Mouse (Mus musculus): Measurements from ENCODE around the gene Vmn1r86.
"Not testable (repeated sequence)": the region's sequence is repeated elsewhere in the genome, so short reads cannot be mapped to it uniquely, and the experiment has no call there.

Gene Vmn1r86

DNA sequence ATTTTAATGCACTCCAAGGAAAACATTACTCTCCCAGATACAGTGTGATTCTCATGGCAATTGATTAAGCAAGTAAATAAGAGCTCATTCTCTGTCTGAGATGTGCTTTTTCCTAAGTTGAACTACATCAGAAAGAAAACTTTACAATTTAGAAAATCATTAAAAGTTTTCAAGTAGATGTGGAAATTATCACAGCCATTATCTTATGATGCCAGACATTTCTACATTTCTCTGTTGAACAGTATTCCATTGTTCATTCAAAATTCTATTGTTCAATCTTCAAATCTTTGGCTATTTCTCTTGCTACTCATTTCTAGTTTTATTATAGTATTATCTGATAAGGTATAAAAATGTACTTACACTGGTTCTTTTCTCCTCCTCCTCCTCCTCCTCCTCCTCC, at the start of gene Vmn1r86:
Vmn1r86 (minus strand) TSS at position 101 of the 400 bp plus-strand sequence.
- in situ Hi-C loops (cut with MboI, MseI) = no loop called here

DNA sequence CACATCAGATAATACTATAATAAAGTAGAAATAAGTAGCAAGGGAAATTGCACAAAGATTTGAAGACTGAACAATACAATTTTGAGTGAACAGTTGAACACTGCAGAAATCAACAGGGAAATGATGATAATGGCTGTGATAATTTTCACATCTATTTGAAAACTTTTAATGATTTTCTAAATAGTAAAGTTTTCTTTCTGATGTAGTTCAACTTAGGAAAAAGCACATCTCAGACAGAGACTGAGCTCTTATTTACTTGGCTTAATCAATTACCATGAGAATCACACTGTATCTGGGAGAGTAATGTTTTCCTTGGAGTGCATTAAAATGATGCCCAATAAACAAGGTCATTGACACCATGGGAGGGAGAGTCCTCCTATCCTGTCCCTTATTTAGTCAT, 39.6 kb upstream of the Vmn1r86 start, which contains the start of gene Vmn1r88:
Vmn1r88 (plus strand) TSS at position 301 of the 400 bp plus-strand sequence.
- in situ Hi-C loops (cut with MboI, MseI) = no loop called here

DNA sequence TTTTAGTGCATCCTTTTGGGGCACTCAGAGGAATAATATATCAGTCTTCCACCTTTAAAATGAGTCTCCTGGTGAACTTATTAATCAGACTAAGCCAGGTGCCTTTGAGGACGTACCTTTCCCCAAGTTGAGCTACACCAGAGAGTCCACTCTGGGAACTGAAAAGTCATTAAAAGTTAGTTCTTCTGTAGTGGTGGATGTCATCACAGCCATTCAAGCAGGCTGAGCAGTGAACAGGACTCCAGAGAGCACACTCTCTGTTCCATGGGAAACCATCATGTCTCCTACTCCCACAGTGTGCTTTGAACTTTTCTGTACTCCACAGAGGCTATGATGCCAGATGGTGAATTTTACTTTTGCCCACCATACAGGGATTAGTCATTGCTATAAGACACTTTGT, 20.3 kb upstream of the Vmn1r86 start, which contains the start of gene Vmn1r87:
Vmn1r87 (minus strand) TSS at position 101 of the 400 bp plus-strand sequence.
- in situ Hi-C loops (cut with MboI, MseI) = no loop called here

DNA sequence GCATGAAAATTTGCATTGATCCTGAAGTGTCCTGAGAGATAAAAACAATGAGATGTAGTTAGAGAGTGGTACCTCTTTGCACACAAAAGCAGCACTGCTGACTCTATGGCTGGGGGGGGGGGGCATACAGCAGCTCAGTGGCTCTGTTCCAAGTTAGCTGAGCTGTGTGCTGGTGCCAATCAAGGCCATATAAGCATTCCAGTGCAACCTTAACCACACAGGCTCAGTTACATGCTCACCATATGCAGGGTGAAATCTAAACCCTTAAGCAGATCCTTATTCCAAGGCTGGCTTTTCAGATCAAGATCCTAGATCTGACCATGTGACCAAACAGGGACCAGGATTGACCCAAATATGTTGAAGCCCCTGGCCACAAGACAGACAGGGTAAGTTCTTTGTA, 17.6 kb upstream of the Vmn1r86 start:
- in situ Hi-C loops (cut with MboI, MseI) = no loop called here

DNA sequence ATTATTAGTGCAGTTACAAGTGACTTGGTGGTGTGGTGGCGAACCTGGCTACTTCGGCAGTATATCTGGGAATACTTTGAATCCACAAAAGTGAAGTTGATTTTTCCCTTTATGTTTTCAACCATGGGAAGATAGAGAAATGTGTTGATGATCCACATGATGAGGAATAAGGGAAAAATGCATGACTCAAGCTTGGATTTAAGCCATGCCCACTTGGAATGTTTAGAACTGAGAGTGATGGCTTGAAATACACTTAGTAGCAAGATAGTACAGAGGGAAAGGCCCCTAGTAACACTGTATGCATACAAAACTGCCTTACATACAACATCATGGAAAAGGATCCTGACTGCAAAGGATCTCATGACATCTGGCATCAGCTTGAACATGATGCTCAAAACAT, 12.1 kb upstream of the Vmn1r86 start:
- in situ Hi-C loops (cut with MboI, MseI) = no loop called here

DNA sequence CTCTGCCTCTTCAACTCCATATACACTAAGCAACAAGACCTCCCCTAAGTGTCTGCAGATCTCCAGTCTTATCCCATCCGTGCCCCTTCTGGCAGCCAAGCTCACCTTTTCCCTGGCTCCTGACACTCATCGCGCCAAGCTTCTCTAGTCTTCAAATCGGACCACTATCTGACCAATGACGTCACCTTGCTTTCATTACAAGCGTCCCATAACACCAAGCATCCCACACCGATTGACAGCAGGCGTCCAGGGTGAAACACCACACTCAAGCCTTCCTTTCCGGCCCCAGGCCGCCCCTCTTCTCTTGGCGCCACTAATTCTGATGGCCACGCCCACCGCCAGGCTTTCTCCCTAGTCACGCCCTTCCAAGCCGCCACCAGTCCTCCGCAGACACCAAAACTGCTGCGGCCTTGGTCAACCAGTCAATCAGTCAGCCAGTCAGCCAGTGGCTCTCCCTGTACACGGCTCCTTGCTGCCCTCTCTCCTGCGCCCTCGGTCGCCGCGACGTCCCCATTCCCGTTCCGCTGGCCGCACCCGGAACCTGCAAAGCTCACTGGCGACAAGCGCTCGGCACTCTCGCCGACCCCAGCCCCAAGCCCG, 3.9 kb upstream of the Vmn1r86 start:
- in situ Hi-C loops (cut with MboI, MseI) = not testable (repeated sequence)

DNA sequence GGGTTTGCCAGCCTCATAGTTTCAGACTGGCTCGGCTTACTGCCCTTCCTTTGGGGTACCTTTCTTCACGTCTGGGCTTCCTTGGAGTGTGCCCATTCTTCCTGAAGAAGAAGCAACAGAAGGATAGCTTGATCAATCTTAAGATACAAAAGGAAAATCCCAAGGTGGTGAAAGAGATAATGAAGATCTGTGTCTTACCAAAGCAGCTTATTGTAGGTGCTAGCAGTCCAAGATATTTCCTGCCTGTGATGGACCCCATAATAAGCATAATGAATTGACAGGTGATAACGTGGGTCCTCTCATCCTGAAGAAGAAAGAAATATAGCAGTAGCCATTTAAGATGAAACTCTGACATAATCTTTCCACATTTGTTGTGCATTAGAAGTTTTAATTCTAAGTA, 24.6 kb downstream of the Vmn1r86 start, which contains the start of gene Vmn1r85:
Vmn1r85 (minus strand) TSS at position 101 of the 400 bp plus-strand sequence.
- in situ Hi-C loops (cut with MboI, MseI) = no loop called here

DNA sequence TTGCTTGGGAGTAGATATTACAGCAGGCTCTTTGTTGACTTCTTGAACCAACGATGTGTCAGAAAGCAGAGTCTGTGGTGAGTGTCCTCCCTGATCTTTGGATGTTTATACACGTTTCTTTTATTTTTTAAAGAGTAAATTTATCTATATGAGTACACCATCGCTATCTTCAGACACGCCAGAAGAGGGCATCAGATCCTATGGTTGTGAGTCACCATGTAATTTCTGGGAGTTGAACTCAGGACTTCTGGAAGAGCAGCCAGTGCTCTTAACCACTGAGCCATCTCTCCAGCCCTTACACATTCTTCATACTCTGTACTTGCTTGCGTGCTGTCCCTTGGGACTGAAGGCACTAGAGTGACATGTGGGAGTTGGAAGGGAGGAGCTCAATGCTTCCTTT, 47.4 kb downstream of the Vmn1r86 start:
- in situ Hi-C loops (cut with MboI, MseI) = loop anchor here (10.0 kb wide), 1 partner anchor 443 kb away; no protein-coding TSS in a partner anchor

DNA sequence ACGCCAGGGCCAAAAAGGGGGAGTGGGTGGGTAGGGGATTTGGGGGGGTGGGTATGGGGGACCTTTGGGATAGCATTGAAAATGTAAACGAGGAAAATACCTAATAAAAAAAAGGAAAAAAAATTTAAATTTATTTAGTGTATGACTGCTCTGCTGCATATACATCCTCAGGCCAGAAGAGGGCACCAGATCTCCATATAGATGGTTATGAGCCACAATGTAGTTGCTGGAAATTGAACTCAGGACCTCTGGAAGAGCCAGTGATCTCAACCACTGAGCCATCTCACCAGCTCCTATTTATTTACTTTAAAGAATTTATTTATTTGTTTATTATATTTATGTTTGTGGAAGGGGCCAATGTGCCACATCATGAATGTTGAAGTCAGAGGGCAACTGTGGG, 56.3 kb downstream of the Vmn1r86 start:
- in situ Hi-C loops (cut with MboI, MseI) = loop anchor here (10.0 kb wide), 1 partner anchor 1251 kb away; no protein-coding TSS in a partner anchor

DNA sequence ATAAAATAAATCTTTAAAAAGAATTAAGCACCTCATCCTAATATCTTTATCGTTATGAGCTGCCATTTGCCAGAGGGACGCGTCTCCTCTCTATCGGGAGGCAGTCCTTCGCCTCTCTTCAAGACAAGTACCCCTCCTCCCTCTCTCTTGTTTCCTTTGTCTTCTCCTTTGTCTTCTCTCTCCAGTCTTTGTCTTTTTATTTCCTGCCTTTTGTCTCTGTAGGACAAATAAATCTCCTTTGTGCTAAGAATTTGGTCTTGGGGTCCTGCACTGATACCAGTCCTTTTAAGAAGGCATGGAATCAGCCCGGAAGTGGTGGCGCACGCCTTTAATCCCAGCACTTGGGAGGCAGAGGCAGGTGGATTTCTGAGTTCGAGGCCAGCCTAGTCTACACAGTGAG, 60.2 kb downstream of the Vmn1r86 start:
- in situ Hi-C loops (cut with MboI, MseI) = loop anchor here (10.0 kb wide), 1 partner anchor 215 kb away; the partner anchor contains the start of genes Lig1 and Zswim9

DNA sequence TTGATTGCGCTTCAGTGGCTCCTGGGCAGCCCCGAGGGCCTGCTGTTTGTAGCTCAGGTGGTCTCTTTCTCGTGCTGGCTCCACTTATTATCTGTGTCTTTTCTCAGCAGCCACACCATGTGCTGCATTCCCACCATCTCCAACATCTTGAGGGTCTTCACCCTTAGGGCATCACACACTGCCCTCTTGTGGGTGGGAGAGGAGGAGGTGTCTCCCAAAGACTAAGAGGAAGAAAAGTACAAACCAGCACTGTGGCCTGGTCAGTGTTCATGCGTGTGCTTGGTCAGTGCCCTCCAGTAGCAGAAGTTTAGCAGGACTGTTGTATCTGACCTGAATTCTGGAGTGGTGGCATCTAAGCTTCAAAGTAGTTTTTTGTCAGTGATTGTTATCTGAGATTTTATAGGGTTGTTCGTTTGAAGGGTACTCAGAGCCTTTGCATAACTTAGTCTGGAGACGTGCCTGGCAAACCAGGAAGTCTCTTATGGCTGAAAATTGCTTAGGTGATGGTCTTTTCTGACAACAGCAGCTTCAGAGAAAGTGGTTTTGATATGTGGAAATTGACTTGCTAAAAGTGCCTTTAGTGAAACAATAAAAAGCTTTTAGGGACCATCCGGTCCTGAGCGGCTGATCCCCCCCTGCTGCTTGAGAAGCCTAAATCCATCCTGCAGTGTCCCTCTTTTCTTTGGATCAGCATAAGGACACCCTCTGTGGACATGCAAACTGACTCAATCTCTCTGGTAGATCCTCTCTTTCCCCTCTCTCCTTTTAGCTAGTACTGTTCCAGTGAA, 62.6 kb downstream of the Vmn1r86 start:
- in situ Hi-C loops (cut with MboI, MseI) = loop anchor here (10.0 kb wide), 1 partner anchor 218 kb away; the partner anchor contains the start of genes Lig1 and Zswim9

DNA sequence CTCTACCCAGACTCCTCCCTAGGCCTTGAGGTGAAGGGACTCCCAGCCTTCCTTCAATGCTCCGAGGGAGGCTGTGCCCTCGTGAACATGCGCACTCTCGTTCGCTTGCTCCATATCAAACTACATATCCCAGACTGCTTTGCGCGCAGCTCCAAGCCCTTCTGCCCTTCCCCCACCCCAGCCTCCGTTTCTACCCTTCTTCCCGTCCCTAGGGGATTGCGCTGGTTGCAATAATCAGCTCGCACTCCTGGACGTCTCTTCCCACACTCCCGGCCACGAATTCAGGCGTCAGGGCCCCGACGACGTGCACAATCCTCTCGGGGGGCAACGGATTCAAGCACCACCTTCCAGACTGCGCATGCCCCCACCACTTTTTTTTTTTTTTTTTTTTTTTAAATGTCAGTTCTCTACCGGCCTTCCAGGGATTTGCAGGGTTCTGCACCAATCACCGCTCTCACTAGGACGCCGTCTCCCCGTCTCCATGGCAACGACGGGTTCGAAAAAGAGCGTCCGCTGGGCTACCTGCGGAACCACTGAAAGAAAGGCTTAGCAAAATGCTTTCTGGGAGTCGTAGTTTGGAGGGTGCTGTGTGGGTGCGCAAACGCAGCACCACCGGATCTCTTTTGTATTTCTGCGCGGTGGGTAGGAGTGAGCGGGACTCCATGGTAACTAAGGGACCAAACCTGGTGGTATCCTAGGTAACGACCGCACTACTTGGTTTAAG, 65.3 kb downstream of the Vmn1r86 start, which contains the start of gene Mzf1:
Mzf1 (minus strand) TSS at position 478 of the 724 bp plus-strand sequence.
- in situ Hi-C loops (cut with MboI, MseI) = loop anchor here (10.0 kb wide), 1 partner anchor 220 kb away; the partner anchor contains the start of genes Lig1 and Zswim9

DNA sequence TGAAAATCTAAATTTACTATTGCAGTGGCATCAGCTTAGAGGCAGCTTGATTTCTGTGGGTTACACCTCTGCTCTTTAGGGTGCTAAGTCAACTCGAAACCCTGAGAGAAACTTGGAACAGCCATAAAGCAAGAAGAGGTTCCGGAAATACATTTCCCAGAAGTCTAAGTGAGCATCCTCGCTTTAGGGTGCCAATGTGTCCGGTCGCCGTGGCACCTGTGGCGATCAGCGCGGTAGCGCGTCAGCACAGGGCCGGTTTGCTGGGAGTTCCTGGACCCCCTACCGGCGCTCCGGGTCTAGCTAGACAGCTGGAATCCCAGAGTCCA, 65.8 kb downstream of the Vmn1r86 start:
- in situ Hi-C loops (cut with MboI, MseI) = loop anchor here (10.0 kb wide), 1 partner anchor 221 kb away; the partner anchor contains the start of genes Lig1 and Zswim9

DNA sequence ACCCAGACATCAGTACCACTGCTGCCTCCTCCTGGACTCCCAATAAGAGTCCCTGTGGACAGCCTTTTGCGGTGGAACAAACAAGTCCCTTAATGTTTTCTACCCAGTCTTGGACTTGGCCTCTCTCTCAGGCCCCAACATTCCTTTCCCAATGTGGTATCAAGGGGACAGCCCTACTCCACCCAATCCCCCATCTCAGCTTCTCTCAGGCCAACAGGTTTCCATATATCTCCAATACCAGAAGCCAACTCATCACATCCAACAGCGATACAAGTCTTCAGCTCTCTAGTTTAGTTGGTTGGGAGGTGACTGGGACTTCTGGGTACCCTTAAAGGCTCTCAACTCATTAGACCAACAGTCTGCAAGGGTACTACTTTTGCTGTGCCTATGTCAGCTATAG, 66.2 kb downstream of the Vmn1r86 start:
- in situ Hi-C loops (cut with MboI, MseI) = loop anchor here (10.0 kb wide), 1 partner anchor 221 kb away; the partner anchor contains the start of genes Lig1 and Zswim9

DNA sequence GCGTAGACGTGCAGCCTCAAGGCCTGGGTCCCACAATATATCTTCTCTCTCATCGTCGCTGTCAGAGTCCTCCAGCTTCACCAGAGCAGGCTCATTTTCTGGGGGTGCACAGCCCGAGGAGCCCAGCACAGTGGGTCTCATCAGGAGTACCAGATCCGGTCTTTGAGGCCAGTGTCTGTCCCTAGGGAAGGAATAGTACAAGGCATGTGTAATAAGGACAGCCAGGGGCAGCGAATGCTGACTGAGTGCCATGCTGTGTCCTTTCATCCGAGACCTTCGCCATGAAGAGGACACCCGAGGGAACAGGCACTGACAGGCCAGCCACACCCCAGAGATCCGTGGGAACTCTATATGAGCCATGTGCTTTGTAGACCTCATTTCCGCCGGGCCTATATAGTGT, 66.7 kb downstream of the Vmn1r86 start:
- in situ Hi-C loops (cut with MboI, MseI) = loop anchor here (10.0 kb wide), 1 partner anchor 222 kb away; the partner anchor contains the start of genes Lig1 and Zswim9

All from T-helper 2 cell (primary cell).